Mouse (Mus musculus) embryonic facial prominence, embryonic 13.5 days (tissue): ENCODE results near the gene Abcf3. TPM values are rescaled to one million over a fixed set of nuclear protein-coding genes. Genes with fewer than 3 reads are reported as not detected.

Source experiments
- ATAC-seq: fragments of 200-750 bp; cut with Nextera tagmentation; 2 replicates; pipeline ENCODE4 v1.8.0; 2017; ENCODE audit warnings: low read depth; ENCODE audit not compliant: insufficient number of reproducible peaks, insufficient read depth, low FRiP score, low TSS enrichment
- H3K27ac ChIP-seq: fragments of 300-500 bp; sonication (generic); 2 replicates; pipeline ENCODE4 v1.5.1; 2015; ENCODE audit warnings: moderate library complexity, mild to moderate bottlenecking, inconsistent platforms
- H3K27me3 ChIP-seq: fragments of 300-500 bp; sonication (generic); 2 replicates; pipeline ENCODE4 v1.6.1; 2015; ENCODE audit warnings: mild to moderate bottlenecking, inconsistent platforms
- H3K36me3 ChIP-seq: fragments of 300-500 bp; sonication (generic); 2 replicates; pipeline ENCODE4 v1.6.1; 2015; ENCODE audit warnings: mild to moderate bottlenecking, inconsistent platforms
- H3K4me1 ChIP-seq: fragments of 300-500 bp; sonication (generic); 2 replicates; pipeline ENCODE4 v1.6.1; 2015; ENCODE audit warnings: inconsistent platforms
- H3K4me2 ChIP-seq: fragments of 300-500 bp; sonication (generic); 2 replicates; pipeline ENCODE4 v1.6.1; 2015; ENCODE audit warnings: moderate library complexity, mild to moderate bottlenecking, inconsistent platforms
- H3K4me3 ChIP-seq: fragments of 300-500 bp; sonication (generic); 2 replicates; pipeline ENCODE4 v1.5.1; 2015; ENCODE audit warnings: mild to moderate bottlenecking, inconsistent platforms
- H3K9ac ChIP-seq: fragments of 300-500 bp; sonication (generic); 2 replicates; pipeline ENCODE4 v1.6.1; 2015; ENCODE audit warnings: mild to moderate bottlenecking, inconsistent platforms
- H3K9me3 ChIP-seq: fragments of 300-500 bp; sonication (generic); 2 replicates; pipeline ENCODE4 v1.6.1; 2016; ENCODE audit warnings: inconsistent platforms
- WGBS: fragments of 180-500 bp; shearing (Covaris S2); methylation state at CpG from one replicate; pipeline ENCODE4 v1.1.7; 2015; ENCODE audit warnings: mixed read lengths; 5-methylcytosine and 5-hydroxymethylcytosine counted together
- polyA plus RNA-seq: library from polyadenylated mRNA; unstranded; fragments of >200 nt; fragmentation: Nextera tagmentation; extraction: Ambion mirVana; gene quantifications from 2 replicates; pipeline ENCODE4 v1.2.1, GENCODE M21; 2015

Gene Abcf3
- polyA plus RNA-seq, 1 experiment from 2014 or later, result 77.4 TPM

DNA sequence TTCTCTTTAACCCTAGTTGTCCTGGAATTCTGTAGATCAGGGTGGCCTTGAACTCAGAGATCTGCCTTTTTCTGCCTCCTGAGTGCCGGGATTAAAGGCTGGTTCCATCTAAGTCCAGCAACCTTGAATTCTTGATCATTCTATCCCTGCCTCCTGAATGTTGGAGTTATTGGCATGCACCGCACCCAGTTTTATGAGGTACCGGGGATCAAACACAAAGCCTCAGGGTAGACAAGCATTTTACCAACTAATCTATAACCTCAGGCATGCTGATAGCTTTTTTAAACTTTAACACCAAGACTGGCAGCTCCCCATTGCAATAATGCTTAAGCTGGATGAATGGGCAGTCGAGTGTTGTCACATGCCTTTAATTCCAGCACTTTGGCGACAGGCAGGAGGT, 954 bp upstream of the Abcf3 start:
- peak overlapping the region; percentile 90 for H3K4me3 ChIP-seq
- H3K27me3 ChIP-seq, result no peaks in the 10 kb centered on the region
- H3K27ac ChIP-seq, result no peak overlapping the region
- H3K9me3 ChIP-seq, result no peaks in the 10 kb centered on the region
- H3K4me1 ChIP-seq, result peaks cover 18% of the 10 kb centered on the region
- H3K4me2 ChIP-seq, result peak overlapping the region; percentile 87
- peak overlapping the region; percentile 95; the same call in 1 of the 2 replicates for H3K9ac ChIP-seq
- H3K36me3 ChIP-seq, result peaks cover 59% of the 10 kb centered on the region
- 50% methylated on average over 5 of the region's 5 CpGs for WGBS
- ATAC-seq, result no peak

GRCm38 (mm10) chr16:20549161-20549560, 784 bp downstream of the Abcf3 start:
- peak overlapping the region; percentile 87 for H3K4me2 ChIP-seq
- peak overlapping the region; percentile 90 for H3K4me3 ChIP-seq
- peak overlapping the region; percentile 95 for H3K9ac ChIP-seq
- peaks cover 18% of the 10 kb centered on the region for H3K4me1 ChIP-seq
- no peak for ATAC-seq
- H3K9me3 ChIP-seq, result no peaks in the 10 kb centered on the region
- H3K36me3 ChIP-seq, result peaks cover 60% of the 10 kb centered on the region
- no peak overlapping the region for H3K27ac ChIP-seq
- 51% methylated on average over 9 of the region's 9 CpGs for WGBS
- H3K27me3 ChIP-seq, result no peaks in the 10 kb centered on the region

- no peak overlapping the region for H3K4me3 ChIP-seq
- H3K9ac ChIP-seq, result no peak overlapping the region
- WGBS, result 96% methylated on average over 5 of the region's 5 CpGs
- peaks cover 18% of the 10 kb centered on the region for H3K4me1 ChIP-seq
- no peak for ATAC-seq
- no peaks in the 10 kb centered on the region for H3K9me3 ChIP-seq
- H3K27ac ChIP-seq, result no peak overlapping the region
- H3K4me2 ChIP-seq, result no peak overlapping the region
- H3K36me3 ChIP-seq, result peaks cover 60% of the 10 kb centered on the region
- H3K27me3 ChIP-seq, result no peaks in the 10 kb centered on the region
These were observed 3.3 kb downstream of the Abcf3 start for GRCm38 (mm10) chr16:20551691-20552090.

- Histone ChIP-seq H3K27me3 (no peaks in the 10 kb centered on the region), H3K27ac (no peak overlapping the region), H3K4me1 (peaks cover 12% of the 10 kb centered on the region), H3K36me3 (peaks cover 66% of the 10 kb centered on the region), H3K9me3 (no peaks in the 10 kb centered on the region), H3K9ac (no peak overlapping the region), H3K4me2 (no peak overlapping the region), H3K4me3 (no peak overlapping the region)
- WGBS, result 79% methylated on average over 1 of the region's 1 CpGs
- ATAC-seq, result no peak
These were observed 4.2 kb downstream of the Abcf3 start for GRCm38 (mm10) chr16:20552594-20552993.

DNA sequence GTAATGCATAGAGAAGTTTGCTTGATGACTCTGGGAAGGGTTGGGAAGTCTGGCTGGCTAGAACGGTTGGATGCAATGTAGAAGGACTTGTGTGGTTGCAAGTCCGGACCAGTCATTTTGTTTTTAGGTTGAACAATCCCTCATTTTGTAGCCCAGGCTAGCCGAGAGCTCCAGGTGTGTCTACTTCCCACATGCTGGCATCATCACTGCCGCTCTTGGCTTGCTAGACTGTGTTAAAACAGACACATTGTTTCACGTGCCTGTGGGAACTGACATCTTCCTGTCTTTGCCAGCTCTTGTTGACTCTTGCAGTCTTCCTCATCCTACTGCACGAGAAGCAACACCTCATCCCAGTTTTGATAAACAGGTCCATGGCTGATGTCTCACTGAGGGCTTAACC, 6.6 kb downstream of the Abcf3 start:
- Histone ChIP-seq H3K27me3 (no peaks in the 10 kb centered on the region), H3K4me1 (no peaks in the 10 kb centered on the region), H3K36me3 (peaks cover 87% of the 10 kb centered on the region), H3K9ac (no peak overlapping the region), H3K9me3 (no peaks in the 10 kb centered on the region), H3K4me3 (no peak overlapping the region), H3K27ac (no peak overlapping the region), H3K4me2 (no peak overlapping the region)
- ATAC-seq, result no peak
- 91% methylated on average over 6 of the region's 6 CpGs for WGBS

- peaks cover 89% of the 10 kb centered on the region for H3K36me3 ChIP-seq
- H3K4me2 ChIP-seq, result no peak overlapping the region
- no peaks in the 10 kb centered on the region for H3K4me1 ChIP-seq
- H3K9me3 ChIP-seq, result no peaks in the 10 kb centered on the region
- no peak overlapping the region for H3K27ac ChIP-seq
- 81% methylated on average over 7 of the region's 7 CpGs for WGBS
- no peaks in the 10 kb centered on the region for H3K27me3 ChIP-seq
- H3K9ac ChIP-seq, result no peak overlapping the region
- no peak for ATAC-seq
- no peak overlapping the region for H3K4me3 ChIP-seq
These were observed 9.0 kb downstream of the Abcf3 start for GRCm38 (mm10) chr16:20557381-20557780.

DNA sequence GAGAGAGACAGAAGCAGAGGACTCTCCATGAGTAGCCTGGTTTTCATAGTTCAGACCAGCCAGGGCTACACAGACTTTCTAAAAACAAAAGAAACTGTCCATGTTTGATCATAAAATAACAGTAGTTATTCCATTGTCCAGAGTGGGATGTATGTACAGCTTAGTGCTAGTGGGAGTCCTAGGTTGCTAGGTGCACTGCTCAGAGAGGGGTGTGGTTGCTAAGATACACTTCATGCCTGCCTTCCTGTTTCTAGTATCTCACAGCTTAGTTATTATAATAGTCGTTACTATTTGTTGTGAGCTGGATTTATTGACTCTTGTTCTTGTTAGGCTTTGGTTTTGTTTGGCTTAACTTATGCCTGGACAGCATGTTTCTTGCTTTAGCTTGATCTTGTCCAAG, 16.7 kb downstream of the Abcf3 start:
- H3K27me3 ChIP-seq, result no peaks in the 10 kb centered on the region
- H3K9me3 ChIP-seq, result no peaks in the 10 kb centered on the region
- peaks cover 33% of the 10 kb centered on the region for H3K36me3 ChIP-seq
- 74% methylated on average over 1 of the region's 1 CpGs for WGBS
- H3K9ac ChIP-seq, result no peak overlapping the region
- H3K4me3 ChIP-seq, result no peak overlapping the region
- H3K4me2 ChIP-seq, result no peak overlapping the region
- H3K27ac ChIP-seq, result no peak overlapping the region
- ATAC-seq, result no peak
- H3K4me1 ChIP-seq, result no peaks in the 10 kb centered on the region

DNA sequence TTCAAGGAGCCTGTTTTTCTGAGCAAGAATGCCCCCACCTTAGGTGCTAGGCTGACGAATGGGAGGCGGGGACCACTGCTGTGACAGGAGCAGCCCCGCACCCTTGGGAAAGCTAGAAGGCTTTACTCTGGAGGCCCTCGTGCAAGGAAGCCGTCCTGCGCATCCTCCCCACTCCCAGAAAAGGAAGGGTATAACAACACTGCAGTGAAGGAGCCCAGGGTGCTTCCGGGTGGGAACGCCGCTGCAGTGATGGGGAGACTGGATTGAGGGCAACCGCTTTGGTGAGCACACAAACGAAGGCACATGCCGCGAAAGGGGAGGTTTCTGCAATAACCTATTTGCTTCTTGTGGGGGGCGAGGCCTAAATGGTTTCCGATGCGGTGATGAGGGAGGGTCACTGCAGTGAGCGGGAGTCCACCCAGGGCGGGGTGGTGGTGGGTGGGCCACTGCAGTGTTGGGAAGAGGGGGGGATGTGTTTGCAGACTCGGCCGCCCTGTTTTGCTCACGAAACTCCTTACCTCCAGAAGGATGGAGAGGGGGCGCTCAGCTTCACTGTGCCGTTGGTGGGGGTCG, 41.1 kb downstream of the Abcf3 start, which contains the start of gene Vwa5b2:
TSS of gene Vwa5b2 (plus strand) at position 106 of the 573 bp plus-strand sequence.
- ATAC-seq, result peak; percentile 67
- WGBS, result under 1% methylated on average over 24 of the region's 24 CpGs
- Histone ChIP-seq H3K4me3 (peak within 1 kb of the TSS; percentile 57), H3K36me3 (no peaks in the 10 kb centered on the region), H3K9ac (peak within 1 kb of the TSS; percentile 69), H3K27me3 (peaks cover 67% of the 10 kb centered on the region), H3K4me2 (peak within 1 kb of the TSS; percentile 89), H3K9me3 (no peaks in the 10 kb centered on the region), H3K27ac (no peak within 1 kb of the TSS), H3K4me1 (peaks cover 24% of the 10 kb centered on the region)

DNA sequence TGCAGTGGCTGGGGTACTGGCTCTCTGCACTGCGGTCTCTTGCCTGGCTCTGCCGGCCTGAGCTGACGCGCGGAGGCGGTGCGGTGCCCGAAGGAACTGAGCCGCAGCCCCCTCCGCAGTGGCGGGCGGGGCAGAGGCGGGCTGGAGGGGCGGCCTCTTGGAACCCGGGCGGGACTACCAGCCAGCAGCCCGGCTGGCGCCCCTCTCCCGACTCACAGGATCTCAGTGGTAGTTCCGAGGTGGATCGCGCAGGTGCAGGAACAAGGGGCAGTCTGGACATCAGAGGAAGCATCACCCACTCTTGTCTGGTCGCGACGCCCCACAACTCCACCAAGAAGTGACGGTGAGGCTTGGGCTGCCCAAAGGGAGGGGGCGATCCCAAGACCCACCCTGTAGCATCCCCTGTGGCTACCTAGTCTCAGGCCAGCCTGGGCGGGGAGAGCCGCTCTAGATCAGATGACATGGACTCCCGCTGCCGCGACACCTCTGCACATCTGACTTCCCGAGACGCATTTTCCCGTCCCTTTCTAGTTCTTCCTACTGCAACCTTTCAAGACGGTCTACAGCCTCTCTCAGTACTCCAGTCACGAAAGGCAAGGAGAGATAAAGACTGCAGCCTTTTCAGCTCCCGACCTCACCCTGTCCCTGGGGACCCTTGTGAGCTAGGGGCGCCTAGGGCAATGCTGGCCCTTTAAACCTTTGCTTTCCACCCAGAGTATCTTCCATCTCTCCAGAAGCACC, 41.7 kb downstream of the Abcf3 start:
- Histone ChIP-seq H3K9ac (peak overlapping the region; percentile 69), H3K27ac (no peak overlapping the region), H3K4me3 (peak overlapping the region; percentile 57), H3K9me3 (no peaks in the 10 kb centered on the region), H3K4me2 (peak overlapping the region; percentile 89), H3K27me3 (peaks cover 72% of the 10 kb centered on the region), H3K36me3 (no peaks in the 10 kb centered on the region), H3K4me1 (peaks cover 24% of the 10 kb centered on the region)
- ATAC-seq, result peak; percentile 64
- under 1% methylated on average over 37 of the region's 39 CpGs for WGBS

DNA sequence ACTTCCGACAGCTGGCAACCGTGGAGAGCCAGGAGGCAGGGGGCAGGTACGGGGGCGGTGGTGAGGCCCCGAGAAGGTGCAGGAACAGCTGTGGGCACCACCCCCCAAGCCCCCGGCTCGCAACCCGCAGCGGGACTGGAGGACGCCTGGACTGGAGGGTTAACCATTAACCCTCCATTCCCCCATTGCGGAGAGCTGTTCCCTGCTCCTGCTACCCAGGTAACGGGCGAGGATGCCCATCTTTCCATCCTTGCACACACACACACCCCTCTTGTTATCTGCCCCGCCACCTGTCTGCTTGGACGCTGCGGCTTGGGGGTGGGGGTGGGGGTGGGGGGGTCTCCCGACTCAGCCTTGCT, 42.3 kb downstream of the Abcf3 start:
- 0 out of 2 replicates have a peak overlapping the region, but pooled peaks have one; percentile 69 for H3K9ac ChIP-seq

DNA sequence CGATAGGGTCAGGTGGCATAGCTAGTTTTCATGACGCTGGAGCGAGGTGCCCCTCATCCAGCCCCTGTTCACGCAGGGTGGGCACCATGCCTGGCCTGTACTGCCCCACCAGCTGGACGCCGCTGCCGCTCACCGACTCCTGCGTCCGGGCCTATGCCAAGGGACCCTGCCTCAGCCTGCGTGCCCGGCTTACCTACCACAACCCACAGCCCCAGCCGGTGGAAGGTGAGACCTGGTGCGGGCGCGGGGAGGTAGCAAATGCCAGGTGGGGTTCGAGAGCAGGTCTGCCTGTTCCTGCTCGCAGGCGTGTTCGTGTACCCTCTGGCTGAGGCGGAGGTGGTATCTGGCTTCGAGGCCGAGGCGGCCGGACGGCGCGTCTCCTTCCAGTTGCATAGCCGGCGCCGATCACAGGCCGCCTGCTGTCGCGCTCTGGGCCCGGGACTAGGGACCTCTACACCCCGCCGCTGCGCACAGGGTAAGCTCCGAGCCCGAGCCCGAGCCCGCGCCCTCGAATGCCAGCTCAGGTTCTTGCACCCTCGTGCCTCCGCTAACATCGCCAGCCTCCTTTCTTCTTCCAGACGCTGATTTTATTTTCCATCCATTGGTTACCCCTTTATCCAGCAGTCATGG, 42.8 kb downstream of the Abcf3 start:
- Histone ChIP-seq H3K9me3 (no peaks in the 10 kb centered on the region), H3K36me3 (no peaks in the 10 kb centered on the region), H3K4me3 (peak overlapping the region; percentile 57), H3K9ac (peak overlapping the region; percentile 27; the same call in 1 of the 2 replicates), H3K4me2 (peak overlapping the region; percentile 89), H3K27me3 (peaks cover 74% of the 10 kb centered on the region), H3K4me1 (peaks cover 24% of the 10 kb centered on the region), H3K27ac (no peak overlapping the region)
- ATAC-seq, result no peak
- WGBS, result 3% methylated on average over 48 of the region's 48 CpGs

More for the DNA sequence above, 42.3 kb downstream of the Abcf3 start:
- no peak overlapping the region for H3K27ac ChIP-seq
- H3K4me3 ChIP-seq, result peak overlapping the region; percentile 57
- no peaks in the 10 kb centered on the region for H3K9me3 ChIP-seq
- peaks cover 24% of the 10 kb centered on the region for H3K4me1 ChIP-seq
- H3K4me2 ChIP-seq, result peak overlapping the region; percentile 89
- no peak for ATAC-seq
- H3K36me3 ChIP-seq, result no peaks in the 10 kb centered on the region
- WGBS, result 2% methylated on average over 17 of the region's 17 CpGs
- H3K27me3 ChIP-seq, result peaks cover 74% of the 10 kb centered on the region
